Mouse (Mus musculus): ENCODE data around the gene Pgm1.

Pgm1 gene

GRCm38 (mm10) chr4:99957186-99957585 lies 28.0 kb downstream of the Pgm1 start:
- DNase-seq (ENCODE audit: low spot score), result no peak

GRCm38 (mm10) chr4:99958084-99958815 lies 29.0 kb downstream of the Pgm1 start:
- DNase-seq (ENCODE audit: low spot score), result no peak

- DNase-seq (ENCODE audit: low spot score), result no peak
Measured at GRCm38 (mm10) chr4:99959308-99959707, 30.1 kb downstream of the Pgm1 start.

GRCm38 (mm10) chr4:99966555-99966954 lies 37.3 kb downstream of the Pgm1 start:
- DNase-seq (ENCODE audit: low spot score), result peak; percentile 72

- peak; percentile 51 for DNase-seq (ENCODE audit: low spot score)
Measured at GRCm38 (mm10) chr4:99969328-99969727, 40.1 kb downstream of the Pgm1 start.

- DNase-seq (ENCODE audit: low spot score), result no peak
Measured at GRCm38 (mm10) chr4:99970097-99970496, 40.9 kb downstream of the Pgm1 start.

GRCm38 (mm10) chr4:99972886-99973285 lies 43.7 kb downstream of the Pgm1 start:
- DNase-seq (ENCODE audit: low spot score), result no peak

GRCm38 (mm10) chr4:99973931-99974330 lies 44.7 kb downstream of the Pgm1 start:
- DNase-seq (ENCODE audit: low spot score), result no peak

- no peak for DNase-seq (ENCODE audit: low spot score)
Measured at GRCm38 (mm10) chr4:99974375-99974774, 45.2 kb downstream of the Pgm1 start.

GRCm38 (mm10) chr4:99979326-99979725 lies 50.1 kb downstream of the Pgm1 start:
- DNase-seq (ENCODE audit: low spot score), result no peak

- DNase-seq (ENCODE audit: low spot score), result no peak
Measured at GRCm38 (mm10) chr4:99981216-99981615, 52.0 kb downstream of the Pgm1 start.

GRCm38 (mm10) chr4:99983652-99984368 lies 54.6 kb downstream of the Pgm1 start:
- DNase-seq (ENCODE audit: low spot score), result peak; percentile 23

GRCm38 (mm10) chr4:99984369-99984752 lies 55.1 kb downstream of the Pgm1 start:
- DNase-seq (ENCODE audit: low spot score), result no peak

- no peak for DNase-seq (ENCODE audit: low spot score)
Measured at GRCm38 (mm10) chr4:99985086-99985485, 55.9 kb downstream of the Pgm1 start.

- DNase-seq (ENCODE audit: low spot score), result no peak
Measured at GRCm38 (mm10) chr4:99985631-99986030, 56.4 kb downstream of the Pgm1 start.

GRCm38 (mm10) chr4:99986609-99987008 lies 57.4 kb downstream of the Pgm1 start:
- no peak for DNase-seq (ENCODE audit: low spot score)

- no peak for DNase-seq (ENCODE audit: low spot score)
Measured at GRCm38 (mm10) chr4:99988771-99989170, 59.6 kb downstream of the Pgm1 start.

GRCm38 (mm10) chr4:100000971-100001370 lies 71.8 kb downstream of the Pgm1 start:
- no peak for DNase-seq (ENCODE audit: low spot score)

- no peak for DNase-seq (ENCODE audit: low spot score)
Measured at GRCm38 (mm10) chr4:100001806-100002205, 72.6 kb downstream of the Pgm1 start.

- no peak for DNase-seq (ENCODE audit: low spot score)
Measured at GRCm38 (mm10) chr4:100007721-100008120, 78.5 kb downstream of the Pgm1 start.

GRCm38 (mm10) chr4:100008371-100009090 lies 79.3 kb downstream of the Pgm1 start:
- peak; percentile 89 for DNase-seq (ENCODE audit: low spot score)

GRCm38 (mm10) chr4:100009211-100009678 lies 80.0 kb downstream of the Pgm1 start:
- DNase-seq (ENCODE audit: low spot score), result peak; percentile 55

GRCm38 (mm10) chr4:100010916-100011315 lies 81.7 kb downstream of the Pgm1 start:
- no peak for DNase-seq (ENCODE audit: low spot score)
